Mouse (Mus musculus) right cerebral cortex, adult 18-20 months (tissue): Measurements from ENCODE around the gene Acta2.
A peak's percentile ranks its signal among the peaks of the same experiment; 100 is the strongest.

Source experiments
- DNase-seq: peaks from one replicate; pipeline ENCODE4 v3.0.0; 2022; ENCODE audit warnings: mixed read lengths

Acta2 gene

GRCm38 (mm10) chr19:34268991-34269390, 13.6 kb upstream of the Acta2 start:
- no peak for DNase-seq

DNA sequence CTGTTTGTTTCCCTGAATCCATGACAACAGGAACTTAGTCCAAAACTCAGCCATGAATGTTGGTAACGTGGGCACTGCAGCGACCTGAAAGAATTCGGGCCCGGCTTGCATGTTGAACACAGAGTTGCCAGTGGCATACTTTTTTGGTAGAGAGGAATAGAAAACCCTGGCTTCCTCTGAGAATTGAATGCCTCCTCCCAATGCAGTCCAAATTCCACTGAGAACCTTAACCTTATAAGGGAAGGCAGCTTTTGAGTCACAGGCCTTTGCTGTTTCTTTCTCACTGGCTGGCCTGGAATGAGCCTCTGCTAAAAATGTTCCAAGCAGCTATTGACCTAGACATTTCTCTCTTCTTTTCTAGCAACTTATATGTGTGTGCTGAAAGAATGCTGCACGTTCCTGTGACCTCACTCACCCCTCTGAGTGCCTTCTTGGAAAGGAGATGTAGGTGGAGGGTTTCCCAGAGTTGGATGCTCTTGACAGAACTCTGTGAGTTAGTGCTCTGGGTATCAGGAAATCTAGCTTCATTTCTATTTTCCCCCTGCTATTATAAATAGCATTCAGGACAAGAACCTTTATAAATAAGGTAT, 10.3 kb upstream of the Acta2 start:
- no peak for DNase-seq

DNA sequence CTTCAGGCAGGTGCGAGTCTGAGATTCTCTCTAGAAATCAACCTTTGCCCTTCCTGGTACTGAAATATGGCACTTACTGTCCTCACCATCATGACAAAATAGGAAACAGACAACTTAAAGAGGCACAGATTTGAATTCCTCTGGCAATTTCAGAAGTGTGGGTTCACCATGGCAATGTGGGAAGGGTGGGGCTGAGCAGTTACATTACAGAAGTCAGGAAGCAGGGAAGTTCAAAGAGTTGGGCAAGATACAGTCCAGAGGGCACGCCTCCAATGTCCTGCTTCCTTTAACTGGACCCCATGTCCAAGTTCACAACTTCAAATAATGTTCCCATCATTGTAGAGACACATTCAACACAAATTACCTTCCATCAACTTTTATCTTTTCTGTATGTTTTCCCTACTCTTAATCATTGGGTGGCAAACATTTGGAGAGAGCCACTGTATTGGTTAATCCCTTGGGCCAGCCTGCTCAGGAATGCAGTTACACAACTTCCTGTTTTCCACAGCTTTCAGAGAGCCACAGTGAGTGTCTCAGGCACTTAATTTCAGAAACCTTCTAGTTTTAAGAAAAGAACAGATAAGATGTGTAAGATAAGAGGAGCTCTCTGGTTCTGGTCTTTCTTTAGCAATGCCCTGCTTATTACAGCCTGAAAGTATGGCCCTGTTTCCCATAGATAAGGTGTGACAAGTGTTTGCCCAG, 7.0 kb upstream of the Acta2 start:
- no peak for DNase-seq

GRCm38 (mm10) chr19:34256936-34257335, 1.5 kb upstream of the Acta2 start:
- DNase-seq = no peak

GRCm38 (mm10) chr19:34256149-34256548, 759 bp upstream of the Acta2 start:
- DNase-seq = no peak

GRCm38 (mm10) chr19:34254101-34254879, 1.1 kb downstream of the Acta2 start:
- no peak for DNase-seq

- DNase-seq = no peak
Measured at GRCm38 (mm10) chr19:34252450-34252849, 2.9 kb downstream of the Acta2 start.

DNA sequence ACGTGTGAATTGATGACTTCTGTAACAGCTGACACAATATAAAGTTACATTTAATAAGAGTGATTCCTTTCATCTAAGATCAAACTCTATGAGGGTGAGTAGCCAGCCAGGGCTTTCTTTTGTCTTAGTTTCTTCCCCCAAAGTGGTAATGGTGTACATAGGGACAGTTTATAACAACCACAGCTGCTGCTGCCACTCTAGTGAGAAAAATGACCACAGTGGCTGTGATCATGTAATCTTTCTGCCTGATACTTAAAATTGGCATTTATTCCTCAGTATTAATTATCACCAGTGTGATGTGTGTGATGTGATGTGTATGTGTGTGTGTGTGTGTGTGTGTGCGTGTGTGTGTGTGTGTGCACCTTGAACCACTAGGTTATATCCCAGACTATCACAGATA, 3.5 kb downstream of the Acta2 start:
- DNase-seq = no peak

GRCm38 (mm10) chr19:34250621-34251020, 4.8 kb downstream of the Acta2 start:
- DNase-seq = no peak

DNA sequence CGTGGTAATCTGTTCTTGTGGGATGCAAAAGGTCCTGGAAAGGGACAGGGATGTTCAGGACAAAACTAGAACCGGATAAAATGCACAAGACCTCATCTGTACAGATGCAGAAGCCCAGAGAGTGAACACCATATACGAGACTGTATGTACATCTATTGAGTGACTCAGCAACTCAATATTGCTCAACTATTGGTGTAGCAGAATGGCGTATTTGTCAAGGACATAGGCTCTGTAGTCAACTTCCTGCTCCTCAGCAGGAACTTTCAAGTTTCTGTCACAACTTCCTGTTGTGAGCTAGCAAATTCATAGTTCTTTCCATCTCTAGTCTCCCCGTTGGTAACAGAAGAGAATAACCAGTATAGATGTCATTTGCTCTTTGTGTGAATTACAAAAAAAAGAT, 6.8 kb downstream of the Acta2 start:
- DNase-seq = no peak

- peak; percentile 25 for DNase-seq
Measured at GRCm38 (mm10) chr19:34244056-34244455, 11.3 kb downstream of the Acta2 start.

GRCm38 (mm10) chr19:34242925-34243324, 12.5 kb downstream of the Acta2 start:
- no peak for DNase-seq

- DNase-seq = no peak
Measured at GRCm38 (mm10) chr19:34241247-34241915, 14.0 kb downstream of the Acta2 start.

GRCm38 (mm10) chr19:34240273-34241039, 14.9 kb downstream of the Acta2 start:
- DNase-seq = no peak

DNA sequence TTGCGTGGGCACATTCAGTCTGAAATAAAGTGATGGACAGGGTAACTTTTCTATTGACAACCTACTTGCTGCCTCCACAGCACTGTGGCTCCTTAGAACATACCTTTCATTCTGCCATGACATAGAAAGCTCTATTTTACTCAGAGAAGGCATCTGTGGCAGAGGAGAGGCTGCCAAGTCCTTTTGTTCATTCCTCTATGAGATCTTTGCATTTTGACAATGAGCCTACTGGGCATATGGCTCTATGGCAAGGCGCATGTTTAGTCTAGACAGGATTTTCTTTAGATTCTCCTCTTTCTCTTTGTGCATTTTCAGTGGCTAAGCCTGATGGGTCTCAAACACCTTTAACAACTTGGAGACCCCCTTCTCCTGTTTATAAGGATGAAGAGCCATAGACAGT, 17.6 kb downstream of the Acta2 start:
- no peak for DNase-seq

GRCm38 (mm10) chr19:34236049-34236448, 19.3 kb downstream of the Acta2 start:
- DNase-seq = no peak

DNA sequence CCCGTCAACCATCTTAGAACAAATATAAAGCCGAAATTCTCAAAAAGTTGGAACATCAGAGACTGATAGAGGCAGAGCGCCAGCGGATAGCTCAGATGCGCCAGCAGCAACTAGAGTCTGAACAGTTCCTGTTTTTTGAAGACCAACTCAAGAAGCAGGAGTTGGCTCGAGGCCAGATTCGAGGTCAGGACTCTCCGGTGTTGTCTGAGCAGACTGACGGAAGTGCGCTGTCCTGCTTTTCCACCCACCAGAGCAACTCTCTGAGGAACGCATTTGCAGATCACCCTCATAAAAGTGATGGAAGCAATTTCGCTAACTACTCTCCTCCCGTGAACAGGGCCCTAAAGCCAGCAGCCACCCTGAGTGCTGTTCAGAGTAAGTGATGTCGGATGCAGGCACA, 21.4 kb downstream of the Acta2 start:
- peak; percentile 35 for DNase-seq

- DNase-seq = no peak
Measured at GRCm38 (mm10) chr19:34232326-34232725, 23.1 kb downstream of the Acta2 start.

DNA sequence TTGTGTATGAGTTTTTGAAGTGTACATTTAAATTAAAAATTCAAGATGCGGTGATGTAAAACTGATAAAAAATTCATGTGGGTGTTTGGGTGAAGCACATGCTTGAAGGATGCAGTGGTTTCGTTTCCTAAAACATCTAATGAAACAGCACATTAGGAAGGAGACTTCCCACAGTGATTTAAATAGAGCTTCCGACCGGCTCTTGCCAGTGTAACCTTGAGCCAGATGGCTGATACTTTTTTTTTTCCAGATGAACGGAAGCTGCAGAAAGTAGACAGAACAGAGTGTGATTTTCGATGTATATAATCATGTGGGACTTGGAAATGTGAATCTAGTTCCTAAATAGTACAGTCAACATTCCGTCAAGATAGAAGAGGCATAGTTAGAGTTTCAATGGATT, 23.8 kb downstream of the Acta2 start:
- peak; percentile 60 for DNase-seq

DNA sequence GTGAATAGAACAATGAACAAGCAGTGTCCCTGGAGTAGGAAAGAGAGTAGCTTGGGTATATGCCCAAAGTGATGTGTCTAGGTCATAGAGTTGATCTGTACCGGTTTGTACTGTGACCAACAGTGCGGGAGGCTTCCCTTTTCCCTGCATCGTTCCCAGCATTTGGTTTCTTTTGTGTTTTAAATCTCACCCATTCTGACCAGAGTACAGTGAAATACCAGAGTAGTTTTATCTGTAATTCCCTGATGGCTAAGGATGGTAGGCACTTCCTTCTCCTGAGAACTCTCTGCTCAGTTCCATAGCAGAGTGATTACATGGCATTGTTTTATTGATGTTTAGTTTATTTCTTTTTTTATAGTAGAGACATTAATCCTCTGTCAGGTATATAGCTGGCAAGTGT, 32.6 kb downstream of the Acta2 start:
- DNase-seq = no peak

GRCm38 (mm10) chr19:34220732-34221380, 34.5 kb downstream of the Acta2 start:
- no peak for DNase-seq
